In the genomic region with DNA sequence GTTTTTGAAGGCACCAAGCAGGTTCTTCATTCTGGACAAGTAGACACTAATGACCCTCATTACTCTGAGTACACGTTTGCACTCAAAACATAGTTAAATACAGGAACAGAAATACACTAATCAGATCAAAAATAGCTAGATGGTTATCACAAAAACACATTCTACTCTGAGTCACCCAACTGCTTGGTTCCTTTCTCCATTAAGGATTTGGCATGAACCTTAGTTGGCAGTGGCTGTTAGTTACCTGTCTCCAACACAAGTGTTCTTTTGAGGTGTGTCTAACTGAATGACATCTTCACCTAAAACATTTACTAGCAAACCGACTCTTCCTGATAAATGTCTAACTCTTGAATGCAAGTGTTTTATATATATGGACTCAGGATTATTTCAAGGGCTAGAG, we compare ENCODE assay signal across 31 mouse cellular contexts.
"Had no signal": no experiment of that assay in that cellular context is flagged by ENCODE, and none has a peak within 500 bp of the region (broad histone marks: within the 10 kb centered on the region; RNA-seq: fewer than 3 reads in every experiment).

No protein-coding gene starts in this region.

- H3K4me2 ChIP-seq: limb, embryonic 12.5 days; limb, embryonic 13.5 days; limb, embryonic 15.5 days; liver, embryonic 11.5 days; liver, embryonic 12.5 days; liver, embryonic 13.5 days; liver, embryonic 15.5 days; lung, embryonic 14.5 days; lung, embryonic 15.5 days; midbrain, embryonic 11.5 days; midbrain, embryonic 12.5 days; midbrain, embryonic 13.5 days; midbrain, embryonic 15.5 days; neural tube, embryonic 12.5 days had no signal

- DNase-seq: left cerebral cortex, postnatal 4 days; liver; liver, embryonic 13.5 days; liver, postnatal 0 days; lung, adult 18-20 months; lung, adult 2 months; lung, embryonic 14.5 days; lung, postnatal 10 days; lung, postnatal 14 days; lung, postnatal 36 days; lung, postnatal 4 days; midbrain, embryonic 14.5 days had no signal

- H3K4me1 ChIP-seq: liver, embryonic 12.5 days; liver, embryonic 13.5 days; liver, embryonic 15.5 days; megakaryocyte, embryonic 14.5 days; midbrain, embryonic 10.5 days; midbrain, embryonic 12.5 days; midbrain, embryonic 13.5 days; midbrain, embryonic 15.5 days; neural tube, embryonic 12.5 days had no signal

- ATAC-seq: liver, embryonic 12.5 days; liver, postnatal 0 days; midbrain, embryonic 13.5 days; midbrain, embryonic 15.5 days; midbrain, embryonic 16.5 days had no signal

- H3K36me3 ChIP-seq: liver, embryonic 12.5 days; liver, embryonic 13.5 days; liver, embryonic 15.5 days; lung, embryonic 15.5 days; midbrain, embryonic 12.5 days; midbrain, embryonic 13.5 days; midbrain, embryonic 15.5 days; neural tube, embryonic 12.5 days had no signal

- H3K27ac ChIP-seq: limb, embryonic 10.5 days; limb, embryonic 12.5 days; limb, embryonic 13.5 days; limb, embryonic 15.5 days; liver, embryonic 12.5 days; liver, embryonic 13.5 days; liver, embryonic 14.5 days; liver, embryonic 15.5 days; lung, embryonic 15.5 days; macrophage; midbrain, embryonic 10.5 days; midbrain, embryonic 12.5 days; midbrain, embryonic 13.5 days; midbrain, embryonic 15.5 days; neural tube, embryonic 12.5 days had no signal

- H3K9me3 ChIP-seq: limb, embryonic 10.5 days; limb, embryonic 12.5 days; limb, embryonic 13.5 days; limb, embryonic 15.5 days; liver, embryonic 12.5 days; liver, embryonic 13.5 days; liver, embryonic 15.5 days; lung, embryonic 15.5 days; midbrain, embryonic 10.5 days; midbrain, embryonic 12.5 days; midbrain, embryonic 13.5 days; midbrain, embryonic 15.5 days; neural tube, embryonic 12.5 days had no signal

- H3K4me3 ChIP-seq: limb, embryonic 10.5 days; limb, embryonic 12.5 days; limb, embryonic 13.5 days; limb, embryonic 15.5 days; liver, embryonic 12.5 days; liver, embryonic 13.5 days; liver, embryonic 15.5 days; lung, embryonic 15.5 days; megakaryocyte, embryonic 14.5 days; midbrain, embryonic 10.5 days; midbrain, embryonic 12.5 days; midbrain, embryonic 13.5 days; midbrain, embryonic 15.5 days; myocyte; neural tube, embryonic 12.5 days had no signal

- H3K9ac ChIP-seq: limb, embryonic 12.5 days; limb, embryonic 13.5 days; limb, embryonic 15.5 days; liver, embryonic 12.5 days; liver, embryonic 13.5 days; liver, embryonic 14.5 days; liver, embryonic 15.5 days; liver, postnatal 0 days; lung, embryonic 14.5 days; lung, embryonic 15.5 days; midbrain, embryonic 12.5 days; midbrain, embryonic 13.5 days; midbrain, embryonic 15.5 days; neural tube, embryonic 12.5 days had no signal

- H3K27me3 ChIP-seq: limb, embryonic 12.5 days; limb, embryonic 13.5 days; limb, embryonic 15.5 days; liver, embryonic 12.5 days; liver, embryonic 13.5 days; liver, embryonic 15.5 days; lung, embryonic 15.5 days; megakaryocyte, embryonic 14.5 days; midbrain, embryonic 12.5 days; midbrain, embryonic 13.5 days; midbrain, embryonic 15.5 days; neural tube, embryonic 12.5 days had no signal
